Mouse (Mus musculus): ENCODE measurements around the gene Unc5a.
A peak's percentile ranks its signal among the peaks of the same experiment; 100 is the strongest.

DNA sequence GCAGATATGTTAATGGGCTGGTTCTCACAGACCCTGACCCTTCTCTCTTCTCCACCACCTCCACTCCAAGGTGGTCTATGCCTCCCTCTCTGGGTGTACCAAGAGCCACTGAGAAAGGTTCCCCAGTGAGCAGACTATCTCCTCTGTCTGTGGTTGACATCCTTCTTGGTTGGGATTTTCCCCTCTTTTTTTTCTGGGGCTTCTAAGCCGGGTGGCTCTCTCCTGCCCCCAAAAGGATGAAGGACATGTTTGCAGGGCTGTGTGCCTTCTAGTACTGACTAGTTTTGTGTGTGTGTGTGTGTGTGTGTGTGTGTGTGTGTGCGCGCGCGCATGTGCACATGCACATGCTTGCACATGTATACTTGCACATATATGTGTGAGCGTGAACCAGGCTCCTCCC, 16.0 kb downstream of the Unc5a start:
- TF ChIP-seq CTCF (conservative IDR thresholded peaks at IDR 0.05; ENCODE audit: low read length) (peak; percentile 17; the same call in 1 of the 2 replicates), POU5F1 (IDR thresholded peaks at IDR 0.05; ENCODE audit: borderline replicate concordance, low read length) (no peak), NANOG (IDR thresholded peaks at IDR 0.05; ENCODE audit: borderline replicate concordance, low read length) (no peak)

All from E14TG2a.4 (cell line).